Mouse (Mus musculus) stomach, embryonic 16.5 days (tissue): ENCODE data around the gene Phlda2. TPM values are rescaled to one million over a fixed set of nuclear protein-coding genes. Genes with fewer than 3 reads are reported as not detected.

ENCODE experiments used
- ATAC-seq: fragments of 200-750 bp; cut with Nextera tagmentation; 2 replicates; pipeline ENCODE4 v1.8.0; 2017; ENCODE audit warnings: moderate number of reproducible peaks, moderate TSS enrichment; ENCODE audit not compliant: insufficient read depth, low FRiP score
- H3K27ac ChIP-seq: fragments of 300-500 bp; sonication (generic); 2 replicates; pipeline ENCODE4 v1.5.1; 2014; ENCODE audit warnings: low read length
- H3K27me3 ChIP-seq: fragments of 300-500 bp; sonication (generic); 2 replicates; pipeline ENCODE4 v1.6.1; 2014; ENCODE audit warnings: low read length, control low read depth, mixed read lengths; ENCODE audit not compliant: control insufficient read depth, insufficient read depth
- H3K36me3 ChIP-seq: fragments of 300-500 bp; sonication (generic); 2 replicates; pipeline ENCODE4 v1.6.1; 2014; ENCODE audit warnings: low read length; ENCODE audit not compliant: control insufficient read depth, insufficient read depth
- H3K4me1 ChIP-seq: fragments of 300-500 bp; sonication (generic); 2 replicates; pipeline ENCODE4 v1.6.1; 2014; ENCODE audit warnings: low read length, control low read depth, mixed read lengths; ENCODE audit not compliant: control insufficient read depth, insufficient read depth
- H3K4me2 ChIP-seq: fragments of 300-500 bp; sonication (generic); 2 replicates; pipeline ENCODE4 v1.6.1; 2014; ENCODE audit warnings: low read depth, low read length, mixed read lengths
- H3K4me3 ChIP-seq: fragments of 300-500 bp; sonication (generic); replicated peaks from 2 replicates; pipeline ENCODE4 v1.5.1; 2014; ENCODE audit warnings: mild to moderate bottlenecking, low read length
- H3K9ac ChIP-seq: fragments of 300-500 bp; sonication (generic); 2 replicates; pipeline ENCODE4 v1.6.1; 2014; ENCODE audit warnings: low read length
- H3K9me3 ChIP-seq: fragments of 300-500 bp; sonication (generic); replicated peaks from 2 replicates; pipeline ENCODE4 v1.6.1; 2016; ENCODE audit warnings: low read length, control low read depth; ENCODE audit not compliant: control insufficient read depth
- WGBS: fragments of 180-500 bp; shearing (Covaris S2); extraction: QIAGEN DNeasy Blood & Tissue Kit; methylation state at CpG from one replicate; pipeline ENCODE4 v1.1.7; 2014; 5-methylcytosine and 5-hydroxymethylcytosine counted together
- polyA plus RNA-seq: library from polyadenylated mRNA; unstranded; fragments of >200 nt; fragmentation: Nextera tagmentation; extraction: Ambion mirVana; gene quantifications from 2 replicates; pipeline ENCODE4 v1.2.1, GENCODE M21; 2015

The Phlda2 gene
- polyA plus RNA-seq, 1 experiment from 2014 or later: 12.8 TPM

- peak overlapping the region; percentile 72 for H3K27ac ChIP-seq
- H3K9me3 ChIP-seq: peaks cover 24% of the 10 kb centered on the region
- peak; percentile 10; the same call in 1 of the 2 replicates for ATAC-seq
- peak overlapping the region; percentile 33 for H3K4me3 ChIP-seq
- H3K4me2 ChIP-seq: peak overlapping the region; percentile 58
- H3K9ac ChIP-seq: peak overlapping the region; percentile 66
- peaks cover 12% of the 10 kb centered on the region for H3K4me1 ChIP-seq
- no peaks in the 10 kb centered on the region for H3K36me3 ChIP-seq
- H3K27me3 ChIP-seq: no peaks in the 10 kb centered on the region; the same call in 1 of the 2 replicates
- 31% methylated on average over 23 of the region's 32 CpGs for WGBS
These were observed 41.6 kb downstream of the Phlda2 start for GRCm38 (mm10) chr7:143461294-143461870.

GRCm38 (mm10) chr7:143460874-143461273, 42.1 kb downstream of the Phlda2 start, which contains the start of gene Cdkn1c:
TSS of gene Cdkn1c (minus strand) at chr7:143461050.
- H3K9me3 ChIP-seq: peaks cover 24% of the 10 kb centered on the region
- peak; percentile 90 for ATAC-seq
- peak within 1 kb of the TSS; percentile 81 for H3K9ac ChIP-seq
- no peaks in the 10 kb centered on the region for H3K36me3 ChIP-seq
- 27% methylated on average over 41 of the region's 48 CpGs for WGBS
- peak within 1 kb of the TSS; percentile 58 for H3K4me2 ChIP-seq
- H3K27me3 ChIP-seq: no peaks in the 10 kb centered on the region; the same call in 1 of the 2 replicates
- peaks cover 7% of the 10 kb centered on the region; the same call in 1 of the 2 replicates for H3K4me1 ChIP-seq
- peak within 1 kb of the TSS; percentile 64 for H3K4me3 ChIP-seq
- peak within 1 kb of the TSS; percentile 72 for H3K27ac ChIP-seq

- 32% methylated on average over 60 of the region's 60 CpGs for whole genome bisulfite sequencing
- Histone ChIP-seq H3K4me1 (0 out of 2 replicates have a peak, but pooled peaks cover 2% of the 10 kb centered on the region), H3K27ac (peak overlapping the region; percentile 71), H3K9ac (peak overlapping the region; percentile 81), H3K4me3 (peak overlapping the region; percentile 64), H3K4me2 (peak overlapping the region; percentile 58), H3K36me3 (no peaks in the 10 kb centered on the region), H3K27me3 (no peaks in the 10 kb centered on the region; the same call in 1 of the 2 replicates), H3K9me3 (peaks cover 24% of the 10 kb centered on the region)
- ATAC-seq: no peak
These were observed 42.6 kb downstream of the Phlda2 start for GRCm38 (mm10) chr7:143460217-143460834.

DNA sequence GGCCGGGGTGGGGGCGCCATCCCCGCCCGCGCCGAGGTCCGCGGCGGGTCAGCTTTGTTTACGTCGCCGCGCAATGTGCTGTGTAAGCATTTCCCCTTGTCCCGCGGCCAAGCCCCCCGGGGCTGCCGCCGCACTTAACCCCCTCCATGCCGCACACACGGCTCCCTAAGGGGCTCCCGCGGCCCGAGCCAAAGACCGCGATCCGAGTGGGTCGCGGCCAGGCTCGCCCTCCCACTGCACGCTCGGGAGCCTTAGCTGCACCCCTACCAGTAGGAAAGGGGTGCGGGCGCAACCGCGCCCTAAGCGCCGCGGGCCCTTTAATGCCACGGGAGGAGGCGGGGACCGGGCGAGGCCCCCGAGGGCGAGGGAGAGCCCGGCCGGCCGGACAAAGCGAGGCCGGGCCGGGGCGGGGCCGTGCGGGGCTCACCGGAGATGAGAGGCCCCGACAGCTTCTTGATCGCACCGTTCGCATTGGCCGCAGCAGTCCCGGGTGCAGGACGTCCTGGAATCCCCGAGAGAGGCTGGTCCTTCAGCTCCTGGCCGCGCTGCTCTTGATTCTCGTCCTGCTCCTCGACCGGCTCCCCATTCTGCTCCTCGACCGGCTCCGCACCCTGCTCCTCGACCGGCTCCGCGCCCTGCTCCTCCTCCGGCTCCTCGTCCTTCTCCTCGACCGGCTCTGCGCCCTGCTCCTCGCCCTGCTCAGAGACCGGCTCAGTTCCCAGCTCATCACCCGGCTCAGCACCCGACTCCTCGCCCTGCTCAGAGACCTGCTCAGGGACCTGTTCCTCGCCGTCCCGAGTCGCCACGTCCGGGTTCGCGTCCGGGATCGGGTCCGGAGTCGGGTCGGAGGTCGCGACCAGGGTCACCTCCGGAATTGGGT, 43.4 kb downstream of the Phlda2 start:
- no peaks in the 10 kb centered on the region; the same call in 1 of the 2 replicates for H3K27me3 ChIP-seq
- WGBS: 24% methylated on average over 86 of the region's 100 CpGs
- H3K27ac ChIP-seq: peak overlapping the region; percentile 71
- peak overlapping the region; percentile 81 for H3K9ac ChIP-seq
- ATAC-seq: no peak
- 0 out of 2 replicates have a peak, but pooled peaks cover 2% of the 10 kb centered on the region for H3K4me1 ChIP-seq
- H3K36me3 ChIP-seq: no peaks in the 10 kb centered on the region
- peak overlapping the region; percentile 58 for H3K4me2 ChIP-seq
- peaks cover 24% of the 10 kb centered on the region for H3K9me3 ChIP-seq
- peak overlapping the region; percentile 64 for H3K4me3 ChIP-seq

DNA sequence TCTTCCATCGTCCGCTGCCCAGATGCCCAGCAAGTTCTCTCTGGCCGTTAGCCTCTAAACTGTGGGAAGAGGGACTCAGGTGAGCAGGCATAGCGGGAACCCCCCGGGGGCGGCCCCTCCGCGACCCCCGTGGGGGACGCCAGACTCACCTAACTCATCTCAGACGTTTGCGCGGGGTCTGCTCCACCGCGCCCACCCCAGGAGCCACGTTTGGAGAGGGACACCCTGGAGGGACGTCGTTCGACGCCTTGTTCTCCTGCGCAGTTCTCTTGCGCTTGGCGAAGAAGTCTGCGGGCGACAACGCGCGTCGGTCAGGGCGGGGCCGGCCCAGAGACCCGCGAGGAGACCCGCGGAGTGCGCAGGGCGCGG, 44.0 kb downstream of the Phlda2 start:
- no peak for ATAC-seq
- peak overlapping the region; percentile 71 for H3K27ac ChIP-seq
- 0 out of 2 replicates have a peak, but pooled peaks cover 2% of the 10 kb centered on the region for H3K4me1 ChIP-seq
- H3K36me3 ChIP-seq: no peaks in the 10 kb centered on the region
- peak overlapping the region; percentile 64 for H3K4me3 ChIP-seq
- H3K27me3 ChIP-seq: no peaks in the 10 kb centered on the region; the same call in 1 of the 2 replicates
- 18% methylated on average over 36 of the region's 38 CpGs for WGBS
- H3K9ac ChIP-seq: peak overlapping the region; percentile 81
- peak overlapping the region; percentile 58 for H3K4me2 ChIP-seq
- peaks cover 24% of the 10 kb centered on the region for H3K9me3 ChIP-seq

Other genes starting within 250 kb of the Phlda2 start
- 402 and 460 TPM in 2 replicates for gene Cdkn1c, start 42.1 kb downstream of the Phlda2 start, polyA plus RNA-seq
- 11.3 and 15.8 TPM in 2 replicates for gene Slc22a18, start 29.4 kb downstream of the Phlda2 start, polyA plus RNA-seq
- 196 and 204 TPM in 2 replicates for gene Nap1l4, start 46.0 kb upstream of the Phlda2 start, polyA plus RNA-seq
- 72.8 and 85.8 TPM in 2 replicates for gene Cars, start 96.9 kb upstream of the Phlda2 start, polyA plus RNA-seq
- gene Tnfrsf26, start 125.6 kb upstream of the Phlda2 start, polyA plus RNA-seq: 0.59 and 0.66 TPM in 2 replicates
- gene Tnfrsf22, start 146.5 kb upstream of the Phlda2 start, polyA plus RNA-seq: 6.2 and 6.4 TPM in 2 replicates
- 3.5 and 4.6 TPM in 2 replicates for gene Tnfrsf23, start 182.7 kb upstream of the Phlda2 start, polyA plus RNA-seq